Mouse (Mus musculus): Measurements from ENCODE around the gene Bri3. TPM values are rescaled to one million over a fixed set of nuclear protein-coding genes. Genes with fewer than 3 reads are reported as not detected.

Gene Bri3
- polyA plus RNA-seq, 1 experiment = 154 TPM

DNA sequence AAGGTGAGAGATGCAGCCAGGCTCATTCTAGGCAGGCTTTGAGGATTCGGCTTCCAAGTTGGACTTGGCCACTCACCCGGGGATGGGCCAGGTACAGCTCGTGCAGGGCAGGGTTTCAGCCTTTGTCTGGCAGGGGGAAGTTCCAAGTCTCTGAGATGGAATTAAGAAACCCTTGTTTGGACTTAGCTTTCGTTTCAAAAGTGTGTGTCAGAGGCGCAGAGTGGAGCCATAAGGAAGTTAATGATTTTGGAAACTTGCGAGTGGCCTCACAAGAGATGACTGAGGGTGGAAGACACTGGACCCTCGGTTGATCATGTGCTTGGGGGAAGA is 12.3 kb downstream of the Bri3 start:
- peaks cover 37% of the 10 kb centered on the region for H3K4me1 ChIP-seq (ENCODE audit: control insufficient read depth, insufficient read depth, insufficient read length, low read length)
- H3K36me3 ChIP-seq (ENCODE audit: control insufficient read depth, insufficient read depth, low read length) = peaks cover 10% of the 10 kb centered on the region; the same call in 1 of the 2 replicates
- peak overlapping the region; percentile 81 for H3K4me3 ChIP-seq (ENCODE audit: low read depth, low read length)
- TF ChIP-seq CTCF (IDR thresholded peaks at IDR 0.05; ENCODE audit: extremely low read depth, insufficient read length, insufficient replicate concordance, low read depth, low read length) = peak; percentile 4; the same call in 1 of the 2 replicates
- 0 out of 2 replicates have a peak, but pooled peaks have one; percentile 15 for TF ChIP-seq POLR2A (IDR thresholded peaks at IDR 0.05; ENCODE audit: low read depth, low read length)
- peak overlapping the region; percentile 89 for H3K27ac ChIP-seq (ENCODE audit: insufficient read depth, low read depth, low read length)
- 3% methylated on average over 7 of the region's 7 CpGs for WGBS
- H3K27me3 ChIP-seq (ENCODE audit: control insufficient read depth, insufficient read depth, low read length) = no peaks in the 10 kb centered on the region

- TF ChIP-seq CTCF (IDR thresholded peaks at IDR 0.05; ENCODE audit: extremely low read depth, insufficient read length, insufficient replicate concordance, low read depth, low read length) = no peak
- TF ChIP-seq POLR2A (IDR thresholded peaks at IDR 0.05; ENCODE audit: low read depth, low read length) = no peak
- H3K4me3 ChIP-seq (ENCODE audit: low read depth, low read length) = peak overlapping the region; percentile 81
- H3K27me3 ChIP-seq (ENCODE audit: control insufficient read depth, insufficient read depth, low read length) = no peaks in the 10 kb centered on the region
- peaks cover 36% of the 10 kb centered on the region for H3K4me1 ChIP-seq (ENCODE audit: control insufficient read depth, insufficient read depth, insufficient read length, low read length)
- WGBS = 26% methylated on average over 1 of the region's 1 CpGs
- peak overlapping the region; percentile 89 for H3K27ac ChIP-seq (ENCODE audit: insufficient read depth, low read depth, low read length)
- peaks cover 11% of the 10 kb centered on the region; the same call in 1 of the 2 replicates for H3K36me3 ChIP-seq (ENCODE audit: control insufficient read depth, insufficient read depth, low read length)
Observed at GRCm38 (mm10) chr5:144256888-144257287, 12.7 kb downstream of the Bri3 start.

GRCm38 (mm10) chr5:144257451-144258110 is 13.3 kb downstream of the Bri3 start:
- H3K36me3 ChIP-seq (ENCODE audit: control insufficient read depth, insufficient read depth, low read length) = peaks cover 11% of the 10 kb centered on the region; the same call in 1 of the 2 replicates
- no peak for TF ChIP-seq POLR2A (IDR thresholded peaks at IDR 0.05; ENCODE audit: low read depth, low read length)
- TF ChIP-seq CTCF (IDR thresholded peaks at IDR 0.05; ENCODE audit: extremely low read depth, insufficient read length, insufficient replicate concordance, low read depth, low read length) = 0 out of 2 replicates have a peak, but pooled peaks have one; percentile 28
- WGBS = 56% methylated on average over 3 of the region's 3 CpGs
- H3K4me3 ChIP-seq (ENCODE audit: low read depth, low read length) = peak overlapping the region; percentile 81
- H3K4me1 ChIP-seq (ENCODE audit: control insufficient read depth, insufficient read depth, insufficient read length, low read length) = peaks cover 33% of the 10 kb centered on the region
- peak overlapping the region; percentile 35; the same call in 1 of the 2 replicates for H3K27ac ChIP-seq (ENCODE audit: insufficient read depth, low read depth, low read length)
- no peaks in the 10 kb centered on the region for H3K27me3 ChIP-seq (ENCODE audit: control insufficient read depth, insufficient read depth, low read length)

- H3K27ac ChIP-seq (ENCODE audit: insufficient read depth, low read depth, low read length) = peak overlapping the region; percentile 35; the same call in 1 of the 2 replicates
- H3K36me3 ChIP-seq (ENCODE audit: control insufficient read depth, insufficient read depth, low read length) = peaks cover 15% of the 10 kb centered on the region
- peaks cover 33% of the 10 kb centered on the region for H3K4me1 ChIP-seq (ENCODE audit: control insufficient read depth, insufficient read depth, insufficient read length, low read length)
- TF ChIP-seq POLR2A (IDR thresholded peaks at IDR 0.05; ENCODE audit: low read depth, low read length) (no peak), CTCF (IDR thresholded peaks at IDR 0.05; ENCODE audit: extremely low read depth, insufficient read length, insufficient replicate concordance, low read depth, low read length) (no peak)
- H3K4me3 ChIP-seq (ENCODE audit: low read depth, low read length) = peak overlapping the region; percentile 81
- WGBS = 15% methylated on average over 14 of the region's 14 CpGs
- no peaks in the 10 kb centered on the region for H3K27me3 ChIP-seq (ENCODE audit: control insufficient read depth, insufficient read depth, low read length)
Observed at GRCm38 (mm10) chr5:144258131-144258611, 13.9 kb downstream of the Bri3 start.

DNA sequence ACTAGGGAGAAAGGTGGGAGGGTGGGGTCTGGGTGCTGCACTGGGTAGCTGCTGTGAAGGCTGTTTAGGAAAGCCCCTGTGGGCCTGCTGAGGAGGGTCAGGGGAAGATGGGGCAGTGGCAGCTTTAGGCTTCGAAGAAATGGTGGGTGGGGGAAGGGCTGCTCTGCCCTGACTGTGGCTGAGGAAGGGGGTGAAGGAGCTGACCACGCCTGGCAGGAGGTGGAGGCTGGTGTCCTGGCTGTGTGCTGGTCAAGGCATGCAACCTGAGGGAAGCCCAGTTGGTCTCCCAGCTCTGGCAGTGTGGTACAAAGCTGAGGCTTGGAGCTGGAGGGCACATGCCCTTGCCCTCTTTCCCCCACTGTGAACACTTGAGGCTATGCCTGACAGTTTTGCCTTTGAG is 14.4 kb downstream of the Bri3 start:
- Histone ChIP-seq H3K36me3 (ENCODE audit: control insufficient read depth, insufficient read depth, low read length) (peaks cover 20% of the 10 kb centered on the region), H3K4me1 (ENCODE audit: control insufficient read depth, insufficient read depth, insufficient read length, low read length) (peaks cover 33% of the 10 kb centered on the region), H3K27me3 (ENCODE audit: control insufficient read depth, insufficient read depth, low read length) (no peaks in the 10 kb centered on the region), H3K4me3 (ENCODE audit: low read depth, low read length) (peak overlapping the region; percentile 81), H3K27ac (ENCODE audit: insufficient read depth, low read depth, low read length) (peak overlapping the region; percentile 22)
- WGBS = 19% methylated on average over 2 of the region's 2 CpGs
- no peak for TF ChIP-seq POLR2A (IDR thresholded peaks at IDR 0.05; ENCODE audit: low read depth, low read length)
- TF ChIP-seq CTCF (IDR thresholded peaks at IDR 0.05; ENCODE audit: extremely low read depth, insufficient read length, insufficient replicate concordance, low read depth, low read length) = no peak

DNA sequence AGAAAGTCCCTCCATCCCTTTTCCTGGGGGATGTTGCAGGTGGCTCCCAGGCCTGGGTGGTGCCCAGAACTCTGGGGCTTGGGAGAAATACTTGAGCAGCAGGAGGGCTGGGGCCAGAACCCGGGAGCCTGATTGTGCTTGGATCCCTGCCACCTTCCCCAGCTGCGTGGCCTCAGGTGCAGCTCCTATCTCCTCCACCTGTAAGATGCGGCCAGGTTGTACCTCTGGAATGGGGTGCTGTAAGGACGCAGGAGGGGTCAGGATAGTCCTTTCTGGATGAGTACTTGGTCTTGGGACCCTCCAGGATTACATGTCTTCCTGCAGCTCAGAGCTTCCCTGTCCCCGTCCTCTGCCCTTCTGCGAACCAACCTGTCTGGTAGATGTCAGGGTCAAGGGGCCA is 15.0 kb downstream of the Bri3 start:
- Histone ChIP-seq H3K4me1 (ENCODE audit: control insufficient read depth, insufficient read depth, insufficient read length, low read length) (peaks cover 30% of the 10 kb centered on the region), H3K27me3 (ENCODE audit: control insufficient read depth, insufficient read depth, low read length) (no peaks in the 10 kb centered on the region), H3K4me3 (ENCODE audit: low read depth, low read length) (peak overlapping the region; percentile 81; the same call in 1 of the 2 replicates), H3K27ac (ENCODE audit: insufficient read depth, low read depth, low read length) (peak overlapping the region; percentile 22), H3K36me3 (ENCODE audit: control insufficient read depth, insufficient read depth, low read length) (peaks cover 21% of the 10 kb centered on the region)
- no peak for TF ChIP-seq POLR2A (IDR thresholded peaks at IDR 0.05; ENCODE audit: low read depth, low read length)
- TF ChIP-seq CTCF (IDR thresholded peaks at IDR 0.05; ENCODE audit: extremely low read depth, insufficient read length, insufficient replicate concordance, low read depth, low read length) = no peak
- 33% methylated on average over 6 of the region's 6 CpGs for WGBS

DNA sequence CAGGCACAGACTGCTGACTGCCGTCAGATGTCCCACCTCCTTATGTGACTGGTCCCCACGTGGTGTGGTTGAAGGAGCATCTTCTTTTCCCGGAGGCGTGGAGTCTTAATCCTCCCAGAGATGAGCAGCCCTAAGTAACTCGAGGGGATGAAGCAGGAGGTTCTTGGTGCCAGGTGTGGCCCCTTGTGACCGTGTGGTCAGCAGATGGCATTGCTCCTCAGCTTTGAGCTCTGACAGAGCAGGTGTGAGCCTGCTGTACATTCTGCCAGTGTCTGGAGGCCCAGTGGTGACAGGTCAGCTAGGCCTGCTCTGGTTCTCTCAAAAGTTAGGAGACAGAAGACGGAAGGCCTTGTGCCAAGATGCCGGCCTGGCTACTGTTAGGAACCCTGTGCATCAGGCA is 16.2 kb downstream of the Bri3 start:
- TF ChIP-seq POLR2A (IDR thresholded peaks at IDR 0.05; ENCODE audit: low read depth, low read length) (no peak), CTCF (IDR thresholded peaks at IDR 0.05; ENCODE audit: extremely low read depth, insufficient read length, insufficient replicate concordance, low read depth, low read length) (no peak)
- H3K27me3 ChIP-seq (ENCODE audit: control insufficient read depth, insufficient read depth, low read length) = no peaks in the 10 kb centered on the region
- WGBS = 61% methylated on average over 8 of the region's 8 CpGs

More for the DNA sequence above, 16.2 kb downstream of the Bri3 start:
- Histone ChIP-seq H3K4me3 (ENCODE audit: low read depth, low read length) (no peak overlapping the region), H3K27ac (ENCODE audit: insufficient read depth, low read depth, low read length) (no peak overlapping the region), H3K4me1 (ENCODE audit: control insufficient read depth, insufficient read depth, insufficient read length, low read length) (peaks cover 30% of the 10 kb centered on the region), H3K36me3 (ENCODE audit: control insufficient read depth, insufficient read depth, low read length) (peaks cover 31% of the 10 kb centered on the region)

Measured in small intestine, adult 2 months (tissue).